Mouse (Mus musculus) liver, adult (tissue): Measurements from ENCODE around the gene Duxf3.
"Not testable (repeated sequence)": the region's sequence is repeated elsewhere in the genome, so short reads cannot be mapped to it uniquely, and the experiment has no call there.

Experiments used
- GATA4 ChIP-seq: IDR thresholded peaks from 2 replicates; pipeline ENCODE4 v1.6.1; 2014; ENCODE audit warnings: mild to moderate bottlenecking, low read length; ENCODE audit not compliant: insufficient replicate concordance

The Duxf3 gene

GRCm38 (mm10) chr10:58232641-58232969, at the start of gene Duxf3:
TSS of gene Duxf3 (minus strand) at chr10:58232675.
- not testable (repeated sequence) for TF ChIP-seq GATA4

DNA sequence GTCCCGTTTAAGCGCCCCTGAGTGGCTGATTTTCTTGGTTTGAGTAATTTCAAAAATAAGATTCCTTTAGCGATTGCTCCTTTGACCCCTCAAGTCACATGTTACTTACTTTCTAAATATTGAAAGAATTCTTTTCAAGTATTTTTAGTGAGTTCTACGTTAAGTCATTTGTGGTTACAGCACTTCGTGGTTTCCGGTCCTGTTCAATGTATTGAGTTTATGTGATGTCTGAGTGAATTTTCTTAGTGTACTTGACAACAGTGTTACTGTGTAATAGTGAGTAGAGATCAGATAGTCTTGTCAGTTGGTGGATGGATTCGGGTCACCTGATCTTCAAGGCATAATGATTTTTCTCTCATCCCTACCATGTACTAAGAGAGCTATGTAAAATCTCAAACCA, 49.8 kb upstream of the Duxf3 start:
- TF ChIP-seq GATA4 = no peak

DNA sequence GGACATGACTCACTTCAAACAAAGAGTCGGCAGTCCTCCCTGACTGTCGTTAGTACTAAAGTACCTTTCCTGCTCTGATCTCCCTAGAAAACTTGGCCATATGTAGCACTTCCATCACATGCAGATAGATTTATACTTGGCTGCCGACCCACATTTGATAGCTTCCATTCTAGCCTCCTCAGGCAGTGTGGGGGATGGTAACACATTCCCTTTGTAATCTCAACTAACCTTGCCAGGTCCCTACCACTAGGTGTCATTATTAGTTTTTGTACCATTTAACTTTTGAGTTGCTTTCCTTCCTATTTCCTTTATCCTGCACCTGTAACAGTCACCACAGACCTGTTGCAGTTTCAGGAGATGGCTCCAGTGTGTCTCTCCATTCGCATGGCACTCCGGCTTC, 26.0 kb upstream of the Duxf3 start:
- no peak for TF ChIP-seq GATA4

DNA sequence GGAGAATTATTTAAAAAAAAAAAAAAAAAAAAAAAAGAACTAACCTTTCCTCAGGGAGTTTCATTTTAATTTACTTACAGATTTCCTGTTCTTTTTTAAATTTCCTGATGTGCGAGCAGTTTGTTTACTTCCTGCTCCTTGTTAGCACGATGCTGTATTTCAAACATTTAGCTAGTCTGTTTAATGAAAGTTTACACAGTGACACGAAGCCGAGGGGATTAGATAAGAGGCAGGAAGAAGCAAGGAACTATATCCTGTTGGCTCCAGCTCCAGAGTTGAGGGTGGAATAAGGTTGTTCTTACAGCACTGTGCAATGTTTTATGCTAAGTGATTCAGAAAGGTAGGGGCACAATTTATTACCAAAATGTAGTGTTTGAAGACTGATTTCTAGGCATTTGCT, 23.5 kb upstream of the Duxf3 start:
- TF ChIP-seq GATA4 = peak; percentile 87

DNA sequence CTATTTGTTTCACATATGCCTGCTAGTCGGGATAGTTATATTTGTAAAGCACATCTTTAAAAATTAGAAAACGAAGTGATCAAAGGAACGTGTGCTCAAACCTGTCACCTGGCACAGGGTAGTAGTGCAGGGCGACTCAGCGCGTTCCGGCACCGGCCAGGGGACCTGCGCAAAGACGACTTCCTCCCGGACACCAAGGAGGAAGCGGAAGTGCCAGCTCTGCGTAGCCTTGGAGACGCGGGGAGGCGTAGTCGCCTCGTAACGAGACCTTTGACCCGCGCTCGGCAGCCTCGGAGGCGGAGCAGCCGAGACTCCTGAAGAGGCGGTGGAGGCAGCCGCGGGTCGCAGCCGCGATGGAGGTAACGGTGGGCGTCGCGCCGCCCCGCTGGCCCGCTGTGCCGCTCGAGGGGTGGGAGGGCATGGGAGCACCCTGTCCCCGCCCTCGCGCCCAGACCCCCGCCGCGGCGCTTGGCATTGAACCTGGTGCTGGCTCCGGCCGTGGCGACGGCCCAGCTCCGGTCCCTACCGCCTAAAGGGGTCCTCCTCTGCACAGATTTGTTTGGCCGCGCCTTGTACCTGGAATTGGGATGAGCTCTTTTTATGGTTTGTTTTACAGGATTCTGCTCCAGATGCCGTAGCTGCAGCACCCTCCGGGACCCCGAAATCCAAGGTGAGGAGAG, 22.9 kb upstream of the Duxf3 start, which contains the start of gene Gcc2:
TSS of gene Gcc2 (plus strand) at position 285 of the 680 bp plus-strand sequence.
- no peak; the same call in 1 of the 2 replicates for TF ChIP-seq GATA4

GRCm38 (mm10) chr10:58254635-58255175, 22.2 kb upstream of the Duxf3 start:
- no peak for TF ChIP-seq GATA4

GRCm38 (mm10) chr10:58249535-58249934, 17.1 kb upstream of the Duxf3 start:
- no peak for TF ChIP-seq GATA4

GRCm38 (mm10) chr10:58236613-58237012, 4.1 kb upstream of the Duxf3 start, which contains the start of gene Gm4981:
TSS of gene Gm4981 (minus strand) at chr10:58236701.
- TF ChIP-seq GATA4 = no peak

DNA sequence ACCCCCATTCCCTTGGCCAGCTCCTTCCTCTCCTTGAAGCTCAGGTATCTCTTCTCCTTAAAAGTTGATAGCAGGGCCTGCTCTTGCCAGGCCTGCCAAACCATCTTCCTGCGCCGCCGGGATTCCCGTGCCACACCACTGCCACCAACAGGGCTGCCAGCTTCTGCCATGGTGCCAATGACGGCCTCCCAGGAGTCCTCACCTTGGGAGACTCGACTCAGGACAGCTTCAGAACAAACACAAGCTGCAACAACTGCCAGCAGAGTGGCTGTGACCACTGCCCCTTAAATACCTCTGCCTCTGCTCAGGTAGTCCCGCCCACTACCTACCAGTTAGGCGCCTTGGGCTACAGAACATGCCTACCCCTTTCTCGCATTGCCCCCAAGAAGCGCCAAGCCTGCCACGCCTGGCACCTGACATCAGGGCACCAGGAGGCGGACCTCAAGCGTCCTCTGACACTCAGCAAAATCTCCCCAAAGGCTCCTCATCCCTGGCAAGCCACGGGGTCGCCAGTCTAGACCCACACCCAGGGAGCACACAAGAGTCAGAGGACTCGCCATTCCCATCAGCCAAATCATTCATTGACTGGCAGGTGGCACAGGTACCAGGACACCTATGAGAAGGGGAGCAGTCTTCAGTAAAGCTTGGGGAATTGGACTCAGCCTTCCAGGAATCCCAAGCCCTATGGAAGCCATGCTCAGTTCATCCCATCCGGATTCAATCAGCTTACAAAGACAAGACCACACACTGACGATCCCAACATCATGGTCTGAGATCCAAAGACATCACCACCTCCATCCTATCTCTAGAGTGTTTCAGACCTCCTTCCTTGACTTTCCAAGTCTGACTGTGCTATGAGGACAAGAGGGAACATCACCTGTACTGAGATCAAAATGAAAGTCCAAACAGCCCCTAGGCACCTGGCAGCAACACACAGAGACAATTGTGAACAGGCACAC, 7.4 kb downstream of the Duxf3 start, which contains the start of gene AW822073:
TSS of gene AW822073 (minus strand) at position 104 of the 959 bp plus-strand sequence.
- not testable (repeated sequence) for TF ChIP-seq GATA4

DNA sequence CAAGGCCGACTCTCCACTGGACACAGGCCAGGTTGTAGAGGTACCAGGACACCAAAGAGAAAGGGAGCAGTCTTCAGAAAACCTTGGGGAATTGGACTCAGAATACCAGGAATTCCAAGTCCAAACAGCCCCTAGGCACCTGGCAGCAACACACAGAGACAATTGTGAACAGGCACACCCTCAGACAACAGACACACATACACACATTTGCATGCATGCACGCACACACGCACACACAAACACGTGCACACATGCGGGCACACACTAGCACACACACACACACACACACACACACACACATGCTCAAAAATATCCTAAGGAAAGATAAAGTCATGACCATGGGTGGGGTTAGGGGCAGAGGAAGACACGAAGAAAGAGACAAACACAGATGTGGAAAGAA, 11.7 kb downstream of the Duxf3 start:
- no peak for TF ChIP-seq GATA4

- no peak for TF ChIP-seq GATA4
Observed at GRCm38 (mm10) chr10:58217366-58217765, 15.1 kb downstream of the Duxf3 start.

GRCm38 (mm10) chr10:58215353-58215752, 17.1 kb downstream of the Duxf3 start:
- no peak for TF ChIP-seq GATA4

DNA sequence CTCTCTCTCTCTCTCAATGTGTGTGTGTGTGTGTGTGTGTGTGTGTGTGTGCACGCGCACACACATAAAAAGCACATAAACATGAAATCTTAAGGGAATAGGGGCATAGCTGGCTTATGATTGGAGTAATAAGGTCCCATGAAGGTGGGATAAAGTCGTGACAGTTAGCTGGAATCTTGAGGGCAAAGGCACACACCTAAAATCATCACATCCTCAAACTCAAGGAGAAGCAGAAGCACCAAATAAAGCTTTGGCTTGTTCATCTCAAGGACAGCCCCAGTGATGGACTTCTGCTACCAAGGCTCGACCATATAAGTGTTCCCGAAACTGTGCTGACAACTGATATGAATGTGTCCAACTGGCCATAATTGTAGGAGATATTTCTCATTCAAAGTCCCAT, 17.5 kb downstream of the Duxf3 start:
- no peak for TF ChIP-seq GATA4

DNA sequence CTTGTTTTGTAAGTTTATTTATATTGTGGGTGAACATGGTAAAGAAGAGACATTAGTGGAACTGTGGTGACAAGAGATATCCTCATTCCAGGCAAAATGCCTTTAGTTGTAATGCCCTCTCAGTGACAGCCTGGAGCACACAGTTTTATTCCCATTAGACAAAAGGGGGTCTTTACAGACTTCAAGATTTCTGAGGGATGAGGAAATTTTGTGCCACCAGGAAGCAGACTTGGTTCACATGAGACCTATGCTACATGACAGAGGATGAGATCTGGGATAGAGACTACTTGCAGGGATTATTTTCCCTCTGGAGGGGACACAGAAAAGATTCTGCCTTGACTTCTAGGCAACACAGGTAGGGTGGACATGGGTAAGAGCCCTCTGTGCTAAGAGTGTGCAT, 18.0 kb downstream of the Duxf3 start:
- no peak for TF ChIP-seq GATA4

DNA sequence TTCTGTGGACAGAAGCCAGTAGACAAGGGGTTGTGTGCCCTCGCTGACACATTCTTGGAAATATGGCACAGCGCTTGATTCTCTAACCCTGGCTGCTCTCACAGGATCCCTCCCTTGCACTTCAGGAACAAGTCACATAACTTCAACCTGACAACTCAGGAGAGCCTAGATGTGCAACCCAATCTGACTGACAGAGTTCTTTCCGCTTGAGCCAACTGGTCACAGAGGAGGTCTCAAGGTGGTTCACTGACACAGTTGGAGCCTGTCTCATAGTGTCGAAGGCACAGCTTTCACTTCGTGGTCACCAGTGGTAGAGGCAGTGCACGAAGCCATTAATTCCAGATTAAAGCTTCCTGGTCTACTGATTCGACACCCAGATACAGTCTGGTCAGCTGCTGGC, 20.2 kb downstream of the Duxf3 start:
- TF ChIP-seq GATA4 = no peak

DNA sequence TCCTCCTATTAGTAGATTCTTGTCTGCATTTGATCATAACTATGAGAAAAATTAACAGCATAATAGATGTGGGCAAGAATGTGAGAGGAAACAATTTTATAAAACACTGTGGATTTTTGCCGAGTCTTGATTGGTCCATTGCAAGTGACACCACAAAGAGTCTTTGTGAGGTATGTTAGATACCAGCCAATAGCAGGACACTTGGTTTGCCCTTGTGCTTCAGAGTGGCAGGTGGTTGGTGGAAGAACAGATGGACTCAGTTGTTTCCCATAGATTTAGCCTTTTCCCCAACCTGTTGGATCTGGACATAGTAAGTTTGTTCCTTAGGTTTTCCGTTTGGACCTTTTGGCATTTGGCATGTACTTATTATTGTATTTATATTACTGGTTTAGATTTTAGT, 21.3 kb downstream of the Duxf3 start:
- TF ChIP-seq GATA4 = no peak
